Mouse (Mus musculus) telencephalon, adult 2 months (tissue): ENCODE results near the gene Tmem216.
"Not testable (repeated sequence)": the region's sequence is repeated elsewhere in the genome, so short reads cannot be mapped to it uniquely, and the experiment has no call there.

ENCODE experiments used
- DNase-seq: peaks from one replicate; pipeline ENCODE4 v3.0.0-alpha.2; 2011; ENCODE audit warnings: low read depth, low spot score

Gene Tmem216

GRCm38 (mm10) chr19:10565217-10565616 lies 9.2 kb upstream of the Tmem216 start:
- no peak for DNase-seq

DNA sequence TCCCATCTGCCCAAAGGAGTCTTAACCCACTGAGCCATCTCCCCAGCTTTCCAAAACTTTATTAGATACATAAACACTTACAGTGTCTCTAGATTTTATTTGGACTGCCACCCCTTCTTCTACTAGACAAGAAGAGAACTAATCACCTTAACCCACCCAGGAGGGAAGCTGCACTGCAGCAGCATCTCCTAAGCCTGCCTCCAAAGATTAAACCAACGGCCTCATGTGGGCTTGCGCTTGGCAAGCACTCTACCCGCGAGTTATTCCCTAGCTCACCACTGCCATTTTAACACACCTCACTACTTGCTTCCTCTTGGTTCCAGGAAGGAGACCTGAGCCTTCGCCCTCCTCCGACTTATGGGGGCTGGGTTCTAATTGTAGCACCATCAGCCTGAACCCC lies 8.2 kb upstream of the Tmem216 start:
- DNase-seq, result no peak

DNA sequence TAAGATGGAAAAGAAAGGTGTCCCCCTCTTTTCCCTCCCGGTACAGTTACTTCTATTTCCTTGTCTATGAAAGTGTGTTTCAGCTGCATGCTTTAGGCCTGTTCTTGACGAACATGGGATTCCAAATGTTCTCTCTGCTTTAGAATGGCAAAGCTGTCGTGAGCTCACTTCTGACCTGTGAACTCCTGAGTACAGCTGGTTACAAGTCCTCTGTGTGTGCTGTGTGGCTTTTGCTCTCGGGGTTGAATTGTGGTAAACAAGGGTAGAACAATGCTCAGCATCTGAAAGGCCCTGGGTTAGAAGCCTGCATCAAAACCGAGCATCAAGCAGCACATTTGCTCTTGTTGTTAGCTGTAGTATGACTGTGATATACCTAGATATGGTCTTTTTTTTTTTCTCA lies 6.3 kb upstream of the Tmem216 start:
- no peak for DNase-seq

DNA sequence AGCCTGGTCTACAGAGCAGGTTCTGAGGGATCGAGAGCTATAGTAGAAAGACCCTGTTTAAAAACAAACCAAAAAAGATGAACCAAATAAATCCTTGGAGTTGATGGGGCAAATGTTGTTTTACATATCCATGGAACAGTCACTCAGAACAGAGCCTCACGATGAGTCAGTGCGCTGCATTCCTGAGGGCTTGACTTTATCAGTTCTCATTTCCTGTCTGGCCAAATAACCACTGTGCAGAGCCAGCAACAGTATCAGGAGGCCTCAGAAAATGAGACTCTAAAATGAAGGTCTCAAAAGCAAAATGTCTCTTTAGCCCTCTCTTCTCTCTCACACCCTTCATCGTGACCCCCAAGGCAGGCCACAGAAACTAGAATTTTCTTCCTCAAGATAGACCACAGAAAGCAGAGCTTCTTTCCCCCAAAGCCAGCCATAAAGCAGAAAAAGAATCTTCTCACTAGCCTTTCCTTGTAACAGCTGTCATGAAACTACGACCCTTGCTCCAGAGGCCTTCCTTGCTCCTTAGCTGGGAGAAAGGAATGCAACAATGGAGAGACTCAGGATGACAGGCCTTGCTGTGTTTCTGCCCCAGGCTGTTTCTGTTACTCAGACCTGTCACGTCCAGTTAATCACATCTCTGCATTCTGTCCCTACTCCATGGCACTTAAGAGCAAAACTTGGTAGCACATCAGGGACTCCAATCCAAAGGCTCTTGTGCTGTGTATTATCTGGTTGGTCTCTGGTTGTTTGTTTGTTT lies 5.7 kb upstream of the Tmem216 start:
- DNase-seq, result no peak

DNA sequence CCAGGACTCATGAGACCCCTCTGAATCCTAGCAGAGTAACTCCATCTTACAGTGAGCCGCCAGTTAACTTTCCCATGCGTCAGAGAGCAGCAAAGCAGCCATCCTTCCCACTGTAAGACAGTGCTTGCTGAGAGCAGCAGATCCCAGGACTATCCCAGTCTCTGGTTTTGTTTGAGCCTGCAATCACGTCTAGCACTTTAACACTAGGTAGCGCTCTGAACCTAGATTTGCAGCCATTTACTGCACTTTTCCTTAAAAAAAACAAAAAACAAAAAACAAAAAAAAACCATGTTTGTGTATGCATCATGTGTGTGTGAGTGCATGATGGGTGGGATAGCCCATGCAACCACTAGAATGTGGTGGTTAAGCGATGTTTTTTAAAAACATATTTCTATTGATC lies 4.1 kb upstream of the Tmem216 start:
- DNase-seq, result no peak

- not testable (repeated sequence) for DNase-seq
Observed at GRCm38 (mm10) chr19:10557837-10558375, 1.9 kb upstream of the Tmem216 start.

DNA sequence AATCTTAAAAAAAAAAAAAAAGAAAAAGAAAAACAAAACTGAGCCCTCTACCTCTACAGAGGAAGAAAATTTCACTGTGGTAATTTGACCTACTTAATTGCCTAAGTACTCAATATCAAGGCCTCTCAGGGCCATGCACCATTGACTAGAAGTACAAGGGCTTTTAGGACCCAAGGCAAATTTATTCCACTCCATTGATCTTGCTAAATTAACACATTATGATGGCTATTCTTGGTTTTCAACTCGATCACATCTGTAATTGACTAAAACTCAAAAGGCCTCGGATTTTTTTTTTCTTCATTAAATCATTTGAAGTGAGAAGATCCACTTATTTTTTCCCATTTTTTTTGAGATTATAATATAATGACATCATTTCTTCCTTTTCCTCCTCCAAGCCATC lies 1.4 kb upstream of the Tmem216 start:
- no peak for DNase-seq

- DNase-seq, result no peak
Observed at GRCm38 (mm10) chr19:10557001-10557400, 963 bp upstream of the Tmem216 start.

GRCm38 (mm10) chr19:10539454-10539853 lies 16.6 kb downstream of the Tmem216 start:
- DNase-seq, result no peak

DNA sequence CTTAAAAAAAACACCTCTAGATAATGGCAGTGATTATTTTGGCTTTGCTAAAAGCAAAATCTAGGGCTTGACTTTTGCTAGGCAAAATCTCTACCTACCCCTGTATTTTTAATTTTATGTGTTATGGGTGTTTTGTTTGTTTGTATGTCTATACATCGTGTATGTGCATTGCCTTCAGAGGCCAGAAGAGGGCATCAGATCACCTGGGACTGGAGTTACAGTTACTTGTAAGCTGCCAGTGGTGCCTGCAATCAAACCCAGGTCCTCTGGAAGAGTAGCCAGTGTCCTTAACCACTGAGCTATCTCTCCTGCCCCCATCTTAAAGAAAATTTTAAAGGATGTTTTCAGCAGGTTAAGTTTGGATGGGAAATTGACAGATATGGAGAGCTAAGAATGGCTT lies 26.0 kb downstream of the Tmem216 start:
- no peak for DNase-seq

GRCm38 (mm10) chr19:10525910-10526309 lies 30.1 kb downstream of the Tmem216 start, which contains the start of gene Sdhaf2:
Gene Sdhaf2, minus strand, starts transcription at chr19:10526142.
- DNase-seq, result peak; percentile 56

- DNase-seq, result peak; percentile 90
Observed at GRCm38 (mm10) chr19:10525106-10525901, 30.7 kb downstream of the Tmem216 start, which contains the start of gene Cpsf7. Gene Cpsf7, plus strand, starts transcription at chr19:10525266.

DNA sequence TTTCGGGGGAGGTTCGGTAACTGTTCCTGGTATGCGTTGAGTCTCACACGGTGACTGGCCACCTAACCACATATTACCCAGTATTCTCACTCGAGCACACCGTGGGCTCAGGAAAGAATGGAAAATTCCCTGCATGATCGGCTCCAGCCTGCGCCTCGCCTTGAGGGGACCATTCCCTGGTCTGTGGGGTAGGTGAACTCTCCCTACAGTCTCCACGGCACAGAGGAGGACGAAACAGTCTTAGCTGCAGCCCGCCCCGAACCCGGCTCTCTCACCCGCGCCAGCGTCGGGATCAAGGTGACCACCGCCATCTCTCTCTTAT lies 31.3 kb downstream of the Tmem216 start:
- DNase-seq, result no peak

DNA sequence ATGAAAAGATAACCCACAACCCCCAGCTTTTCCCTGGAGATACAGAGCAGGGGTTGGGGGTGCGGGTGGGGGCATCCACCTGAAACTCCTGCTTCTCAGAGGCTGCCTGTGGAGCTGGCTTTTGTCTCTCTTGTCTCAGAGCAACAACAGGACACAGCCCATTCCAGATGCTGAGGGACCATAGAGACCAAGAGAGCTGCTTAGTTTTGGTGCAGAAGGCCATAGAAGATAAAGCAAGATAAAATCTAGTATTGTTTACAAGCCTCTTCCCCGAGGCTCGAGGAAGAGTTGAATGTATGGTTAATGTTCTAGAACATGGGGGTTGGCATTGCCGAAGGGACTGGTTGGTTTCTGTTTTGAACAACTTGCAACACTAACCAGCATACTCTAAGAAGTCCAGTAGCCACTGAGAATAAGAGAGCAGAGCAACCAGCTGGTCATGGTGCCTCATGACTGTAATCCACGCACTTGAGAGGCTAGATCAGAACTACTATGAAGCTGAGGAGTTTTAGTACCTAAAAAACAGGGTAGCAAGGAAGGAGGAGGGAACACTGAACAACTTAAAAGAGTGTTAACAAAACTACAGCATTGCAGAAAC lies 32.5 kb downstream of the Tmem216 start:
- DNase-seq, result no peak

DNA sequence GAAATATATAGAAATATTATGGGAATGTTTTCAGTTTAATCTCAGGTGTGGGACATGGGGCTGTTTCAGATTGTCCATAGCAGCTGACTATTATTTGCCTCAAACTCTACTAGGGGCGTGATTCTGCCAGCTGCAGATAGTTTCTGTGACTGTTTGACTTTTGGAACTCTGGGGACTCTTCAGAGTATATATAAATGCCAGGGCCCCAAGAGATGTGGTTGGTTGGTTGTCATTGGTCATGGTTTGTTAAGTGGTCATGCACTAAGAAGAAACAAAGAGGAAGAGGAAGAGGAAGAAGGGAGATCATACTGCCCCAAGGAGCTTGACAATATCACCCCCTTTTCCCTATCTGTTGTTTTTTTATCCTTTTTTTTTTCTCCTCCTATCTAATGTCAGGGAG lies 34.1 kb downstream of the Tmem216 start:
- DNase-seq, result no peak

GRCm38 (mm10) chr19:10520355-10520754 lies 35.7 kb downstream of the Tmem216 start:
- DNase-seq, result no peak

DNA sequence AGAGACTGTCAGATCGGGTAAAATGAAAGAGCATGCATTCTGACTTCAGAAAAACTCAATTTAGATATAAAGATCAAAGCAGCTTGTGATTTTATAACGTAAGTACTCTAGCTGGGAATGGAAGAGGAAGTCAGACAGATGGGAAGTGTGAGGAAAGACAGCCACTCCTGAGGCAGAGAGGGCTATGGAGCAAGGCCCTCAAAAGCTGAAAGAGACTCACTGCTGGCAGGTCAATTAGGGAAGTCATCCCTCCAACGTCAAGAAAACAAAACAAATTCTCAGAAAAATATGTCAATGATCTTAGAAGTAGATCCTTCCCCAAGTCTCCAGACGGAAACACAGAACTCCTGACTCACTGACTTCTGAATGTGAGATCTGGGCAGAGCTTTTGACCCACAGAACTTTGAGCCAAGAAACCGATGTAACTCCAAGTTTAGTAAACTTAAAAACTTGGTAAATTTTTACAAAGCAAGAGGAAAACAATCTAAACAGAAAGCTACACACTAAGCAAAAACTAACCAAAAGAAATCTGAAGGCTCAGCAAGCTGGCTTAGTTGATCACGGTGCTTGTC lies 45.2 kb downstream of the Tmem216 start:
- no peak for DNase-seq

DNA sequence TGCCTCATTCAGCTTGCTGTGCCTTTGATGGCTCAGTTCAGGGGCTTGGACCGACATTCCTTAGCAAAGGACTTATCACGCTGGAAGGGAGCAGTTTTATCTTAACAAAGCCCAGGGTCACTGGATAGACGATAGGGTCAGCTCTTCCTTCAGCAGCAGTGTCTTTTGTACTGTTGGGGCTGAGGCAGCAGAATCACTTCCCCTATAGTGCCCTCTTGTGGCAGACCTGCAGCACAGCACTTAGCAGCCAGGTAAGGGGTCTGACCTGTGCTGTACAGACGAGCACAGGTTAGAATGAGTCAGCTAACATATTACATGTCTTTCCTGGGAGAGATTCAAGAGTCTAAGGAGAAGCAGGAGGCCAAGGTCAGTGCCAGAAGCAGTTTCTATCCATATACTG lies 53.5 kb downstream of the Tmem216 start:
- DNase-seq, result no peak

DNA sequence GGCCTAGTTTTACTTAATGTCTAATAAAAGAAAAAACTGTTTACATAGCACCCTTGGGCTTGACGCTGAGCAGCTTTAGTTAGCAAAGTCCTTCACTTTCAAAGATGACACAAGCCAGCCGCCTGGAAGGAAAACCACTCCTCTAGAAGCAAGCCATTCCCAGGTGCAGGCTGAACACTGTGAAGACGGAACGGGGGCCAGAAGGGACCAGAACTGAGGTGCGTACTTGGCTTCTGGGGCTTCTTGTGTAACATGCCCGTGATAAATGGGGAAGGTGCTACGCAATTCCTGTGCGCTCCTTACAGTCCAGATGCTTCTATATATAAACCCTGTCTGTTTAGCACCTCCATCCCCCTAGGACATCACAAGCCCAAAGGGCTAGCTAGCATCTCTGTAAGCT lies 55.5 kb downstream of the Tmem216 start:
- peak; percentile 32 for DNase-seq

DNA sequence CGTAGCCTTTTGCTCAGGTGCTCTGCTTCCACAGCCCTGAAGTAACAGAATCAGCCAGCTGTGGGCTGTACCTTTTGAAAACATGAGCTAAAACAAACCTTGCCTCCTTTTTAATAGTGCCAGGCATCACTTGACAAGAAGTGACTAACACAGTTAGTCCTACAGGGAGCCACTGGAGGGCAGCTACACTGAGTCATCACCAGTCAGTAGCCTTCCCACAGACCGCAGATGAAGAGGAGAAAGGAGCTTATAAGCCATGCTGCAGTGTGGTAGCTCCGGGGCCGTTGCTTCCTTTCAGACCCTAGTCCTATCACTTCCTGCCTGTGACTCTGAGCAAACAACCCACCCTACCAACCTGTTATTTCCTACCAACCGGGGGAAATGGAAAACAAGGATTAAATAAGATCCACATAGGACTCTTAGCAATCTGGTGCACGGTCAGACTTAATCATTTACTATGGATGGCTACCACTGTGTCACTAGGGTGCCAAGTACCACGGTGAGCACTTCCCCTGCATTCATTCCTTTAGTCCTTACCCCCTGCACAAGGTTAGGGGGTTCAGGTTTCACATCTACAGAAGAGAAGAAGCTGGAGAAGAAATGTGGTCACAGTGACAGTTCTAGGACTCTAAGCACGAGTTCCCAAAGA lies 58.4 kb downstream of the Tmem216 start:
- DNase-seq, result no peak

DNA sequence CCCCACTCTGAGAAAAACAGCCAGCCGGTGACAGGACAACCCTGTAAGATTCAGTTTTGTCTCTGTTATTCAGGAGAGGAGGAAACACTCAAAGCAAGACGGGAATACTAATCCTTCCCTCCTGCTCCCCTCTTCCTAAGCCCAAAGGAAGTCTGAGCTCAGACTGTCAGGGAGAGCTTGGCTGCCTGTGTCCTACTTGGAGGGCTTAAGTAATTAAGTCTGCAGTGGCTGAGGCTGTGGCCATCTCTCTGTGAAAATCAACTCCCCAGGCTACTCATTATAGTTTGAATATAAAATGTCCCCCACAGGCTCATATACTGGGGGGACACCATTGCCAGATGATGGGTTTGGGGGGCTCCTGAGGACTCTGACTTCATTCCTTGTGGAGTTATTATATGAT lies 59.1 kb downstream of the Tmem216 start:
- DNase-seq, result no peak

GRCm38 (mm10) chr19:10495670-10496069 lies 60.4 kb downstream of the Tmem216 start:
- DNase-seq, result no peak
